Mouse (Mus musculus): ENCODE data around the gene Arfgef2.

Arfgef2 gene

GRCm38 (mm10) chr2:166905711-166906522, 100.5 kb downstream of the Arfgef2 start, which contains the start of gene Cse1l:
Gene Cse1l (plus strand): TSS chr2:166906040.
- H3K36me3 ChIP-seq (ENCODE audit: insufficient read depth, low read length), result peaks cover 28% of the 10 kb centered on the region
- H3K27me3 ChIP-seq (ENCODE audit: insufficient read depth, low read length), result no peaks in the 10 kb centered on the region
- H3K9me3 ChIP-seq (ENCODE audit: low read length), result no peaks in the 10 kb centered on the region
- peaks cover 56% of the 10 kb centered on the region for H3K4me1 ChIP-seq (replicated peaks; ENCODE audit: low read depth, low read length)
- peak within 1 kb of the TSS; percentile 98 for H3K4me3 ChIP-seq (replicated peaks; ENCODE audit: low read length)
- TF ChIP-seq POU5F1 (IDR thresholded peaks at IDR 0.05; ENCODE audit: borderline replicate concordance, low read length), result no peak
- TF ChIP-seq CTCF (conservative IDR thresholded peaks at IDR 0.05; ENCODE audit: low read length), result no peak
- no peak for TF ChIP-seq NANOG (IDR thresholded peaks at IDR 0.05; ENCODE audit: borderline replicate concordance, low read length)

GRCm38 (mm10) chr2:166906523-166907182, 101.3 kb downstream of the Arfgef2 start:
- peak overlapping the region; percentile 98 for H3K4me3 ChIP-seq (replicated peaks; ENCODE audit: low read length)
- TF ChIP-seq NANOG (IDR thresholded peaks at IDR 0.05; ENCODE audit: borderline replicate concordance, low read length), result no peak
- no peak for TF ChIP-seq CTCF (conservative IDR thresholded peaks at IDR 0.05; ENCODE audit: low read length)
- no peak for TF ChIP-seq POU5F1 (IDR thresholded peaks at IDR 0.05; ENCODE audit: borderline replicate concordance, low read length)
- no peaks in the 10 kb centered on the region for H3K27me3 ChIP-seq (ENCODE audit: insufficient read depth, low read length)
- H3K36me3 ChIP-seq (ENCODE audit: insufficient read depth, low read length), result peaks cover 33% of the 10 kb centered on the region
- no peaks in the 10 kb centered on the region for H3K9me3 ChIP-seq (ENCODE audit: low read length)
- peaks cover 57% of the 10 kb centered on the region for H3K4me1 ChIP-seq (replicated peaks; ENCODE audit: low read depth, low read length)

GRCm38 (mm10) chr2:166909729-166910128, 104.3 kb downstream of the Arfgef2 start:
- Histone ChIP-seq H3K36me3 (ENCODE audit: insufficient read depth, low read length) (peaks cover 56% of the 10 kb centered on the region), H3K4me3 (replicated peaks; ENCODE audit: low read length) (no peak overlapping the region), H3K9me3 (ENCODE audit: low read length) (no peaks in the 10 kb centered on the region), H3K27me3 (ENCODE audit: insufficient read depth, low read length) (no peaks in the 10 kb centered on the region), H3K4me1 (replicated peaks; ENCODE audit: low read depth, low read length) (peaks cover 69% of the 10 kb centered on the region)
- no peak for TF ChIP-seq CTCF (conservative IDR thresholded peaks at IDR 0.05; ENCODE audit: low read length)
- no peak for TF ChIP-seq NANOG (IDR thresholded peaks at IDR 0.05; ENCODE audit: borderline replicate concordance, low read length)
- TF ChIP-seq POU5F1 (IDR thresholded peaks at IDR 0.05; ENCODE audit: borderline replicate concordance, low read length), result no peak

- Histone ChIP-seq H3K27me3 (ENCODE audit: insufficient read depth, low read length) (no peaks in the 10 kb centered on the region), H3K36me3 (ENCODE audit: insufficient read depth, low read length) (peaks cover 63% of the 10 kb centered on the region), H3K4me3 (replicated peaks; ENCODE audit: low read length) (no peak overlapping the region; the same call in 1 of the 2 replicates), H3K9me3 (ENCODE audit: low read length) (no peaks in the 10 kb centered on the region), H3K4me1 (replicated peaks; ENCODE audit: low read depth, low read length) (peaks cover 61% of the 10 kb centered on the region)
- TF ChIP-seq NANOG (IDR thresholded peaks at IDR 0.05; ENCODE audit: borderline replicate concordance, low read length) (no peak), CTCF (conservative IDR thresholded peaks at IDR 0.05; ENCODE audit: low read length) (no peak), POU5F1 (IDR thresholded peaks at IDR 0.05; ENCODE audit: borderline replicate concordance, low read length) (no peak)
Observed at GRCm38 (mm10) chr2:166910536-166910935, 105.1 kb downstream of the Arfgef2 start.

GRCm38 (mm10) chr2:166923971-166924370, 118.6 kb downstream of the Arfgef2 start:
- H3K4me1 ChIP-seq (replicated peaks; ENCODE audit: low read depth, low read length), result peaks cover 8% of the 10 kb centered on the region; the same call in 1 of the 2 replicates
- H3K9me3 ChIP-seq (ENCODE audit: low read length), result no peaks in the 10 kb centered on the region
- H3K4me3 ChIP-seq (replicated peaks; ENCODE audit: low read length), result no peak overlapping the region
- no peaks in the 10 kb centered on the region for H3K27me3 ChIP-seq (ENCODE audit: insufficient read depth, low read length)
- peaks cover 98% of the 10 kb centered on the region for H3K36me3 ChIP-seq (ENCODE audit: insufficient read depth, low read length)
- TF ChIP-seq NANOG (IDR thresholded peaks at IDR 0.05; ENCODE audit: borderline replicate concordance, low read length) (no peak), CTCF (conservative IDR thresholded peaks at IDR 0.05; ENCODE audit: low read length) (no peak), POU5F1 (IDR thresholded peaks at IDR 0.05; ENCODE audit: borderline replicate concordance, low read length) (no peak)

GRCm38 (mm10) chr2:166933943-166934342, 128.6 kb downstream of the Arfgef2 start:
- Histone ChIP-seq H3K9me3 (ENCODE audit: low read length) (no peaks in the 10 kb centered on the region), H3K4me1 (replicated peaks; ENCODE audit: low read depth, low read length) (no peaks in the 10 kb centered on the region), H3K36me3 (ENCODE audit: insufficient read depth, low read length) (peaks cover 98% of the 10 kb centered on the region), H3K4me3 (replicated peaks; ENCODE audit: low read length) (no peak overlapping the region), H3K27me3 (ENCODE audit: insufficient read depth, low read length) (no peaks in the 10 kb centered on the region)
- no peak for TF ChIP-seq POU5F1 (IDR thresholded peaks at IDR 0.05; ENCODE audit: borderline replicate concordance, low read length)
- no peak for TF ChIP-seq NANOG (IDR thresholded peaks at IDR 0.05; ENCODE audit: borderline replicate concordance, low read length)
- TF ChIP-seq CTCF (conservative IDR thresholded peaks at IDR 0.05; ENCODE audit: low read length), result no peak

GRCm38 (mm10) chr2:166934416-166934815, 129.0 kb downstream of the Arfgef2 start:
- Histone ChIP-seq H3K27me3 (ENCODE audit: insufficient read depth, low read length) (no peaks in the 10 kb centered on the region), H3K9me3 (ENCODE audit: low read length) (no peaks in the 10 kb centered on the region), H3K36me3 (ENCODE audit: insufficient read depth, low read length) (peaks cover 98% of the 10 kb centered on the region), H3K4me3 (replicated peaks; ENCODE audit: low read length) (no peak overlapping the region), H3K4me1 (replicated peaks; ENCODE audit: low read depth, low read length) (no peaks in the 10 kb centered on the region)
- no peak for TF ChIP-seq POU5F1 (IDR thresholded peaks at IDR 0.05; ENCODE audit: borderline replicate concordance, low read length)
- no peak for TF ChIP-seq CTCF (conservative IDR thresholded peaks at IDR 0.05; ENCODE audit: low read length)
- no peak for TF ChIP-seq NANOG (IDR thresholded peaks at IDR 0.05; ENCODE audit: borderline replicate concordance, low read length)

GRCm38 (mm10) chr2:166935582-166935981, 130.2 kb downstream of the Arfgef2 start:
- no peak overlapping the region for H3K4me3 ChIP-seq (replicated peaks; ENCODE audit: low read length)
- peaks cover 96% of the 10 kb centered on the region for H3K36me3 ChIP-seq (ENCODE audit: insufficient read depth, low read length)
- H3K27me3 ChIP-seq (ENCODE audit: insufficient read depth, low read length), result no peaks in the 10 kb centered on the region
- TF ChIP-seq NANOG (IDR thresholded peaks at IDR 0.05; ENCODE audit: borderline replicate concordance, low read length), result no peak
- no peak for TF ChIP-seq CTCF (conservative IDR thresholded peaks at IDR 0.05; ENCODE audit: low read length)
- no peak for TF ChIP-seq POU5F1 (IDR thresholded peaks at IDR 0.05; ENCODE audit: borderline replicate concordance, low read length)
- no peaks in the 10 kb centered on the region for H3K4me1 ChIP-seq (replicated peaks; ENCODE audit: low read depth, low read length)
- H3K9me3 ChIP-seq (ENCODE audit: low read length), result no peaks in the 10 kb centered on the region

All from E14TG2a.4 (cell line).